Mouse (Mus musculus) olfactory bulb, adult 2 months (tissue): ENCODE results near the gene Cdh13.

ENCODE experiments used
- CTCF ChIP-seq: fragments of 200-500 bp; IDR thresholded peaks from 2 replicates; pipeline ENCODE4 v1.5.1; 2012; ENCODE audit warnings: low read depth, mild to moderate bottlenecking, low read length, moderate library complexity; ENCODE audit not compliant: insufficient read depth
- POLR2A ChIP-seq: fragments of 200-500 bp; IDR thresholded peaks from 2 replicates; pipeline ENCODE4 v1.6.1; 2012; ENCODE audit warnings: mild to moderate bottlenecking, low read depth, low read length, moderate library complexity; ENCODE audit not compliant: insufficient read depth

GRCm38 (mm10) chr8:118826761-118827160 lies 543.2 kb downstream of the Cdh13 start:
- TF ChIP-seq CTCF (no peak), POLR2A (no peak)
